Mouse (Mus musculus) G1E (cell line): ENCODE measurements around the gene Msl2. TPM values are rescaled to one million over a fixed set of nuclear protein-coding genes. Genes with fewer than 3 reads are reported as not detected.

Experiments
- ATAC-seq: 2 replicates; pipeline ENCODE4 v1.8.0; 2016; ENCODE audit warnings: mild to moderate bottlenecking; ENCODE audit not compliant: insufficient number of reproducible peaks, poor library complexity, low FRiP score, severe bottlenecking; ENCODE audit errors: extremely low read depth
- DNase-seq: peaks from one replicate; pipeline ENCODE4 v3.0.0; 2012; ENCODE audit warnings: low spot score
- H3K27me3 ChIP-seq: 2 replicates; pipeline ENCODE4 v1.6.1; 2012; ENCODE audit warnings: mild to moderate bottlenecking, low read length, inconsistent platforms; ENCODE audit not compliant: insufficient read depth
- H3K36me3 ChIP-seq: replicated peaks from 2 replicates; pipeline ENCODE3; 2012; ENCODE audit warnings: mild to moderate bottlenecking, inconsistent platforms
- H3K4me1 ChIP-seq: 2 replicates; pipeline ENCODE4 v1.6.1; 2012; ENCODE audit warnings: low read depth, low read length, inconsistent platforms, mixed read lengths; ENCODE audit not compliant: insufficient read depth
- H3K4me3 ChIP-seq: 2 replicates; pipeline ENCODE4 v1.5.1; 2012; ENCODE audit warnings: low read depth, mild to moderate bottlenecking, inconsistent platforms, low read length, moderate library complexity, mixed read lengths
- H3K9me3 ChIP-seq: replicated peaks from 2 replicates; pipeline ENCODE4 v1.6.1; 2012; ENCODE audit warnings: inconsistent platforms
- CTCF ChIP-seq: IDR thresholded peaks from 2 replicates; pipeline ENCODE4 v1.5.1; 2012; ENCODE audit warnings: low read depth, low read length, inconsistent platforms, mixed read lengths
- GATA1 ChIP-seq: IDR thresholded peaks from 2 replicates; pipeline ENCODE4 v1.6.1; 2012; ENCODE audit warnings: borderline replicate concordance, low read length, inconsistent platforms, mixed read lengths
- GATA2 ChIP-seq: IDR thresholded peaks from 2 replicates; pipeline ENCODE4 v1.6.1; 2012; ENCODE audit warnings: low read depth, low read length, inconsistent platforms, borderline replicate concordance
- POLR2AphosphoS5 ChIP-seq: IDR thresholded peaks from 2 replicates; pipeline ENCODE4 v1.6.1; 2012; ENCODE audit warnings: low read depth, low read length, inconsistent platforms; ENCODE audit not compliant: insufficient replicate concordance
- TAL1 ChIP-seq: conservative IDR thresholded peaks from 2 replicates; pipeline ENCODE4 v1.6.1; 2012; ENCODE audit warnings: low read depth, low read length, inconsistent platforms, mixed read lengths
- polyA plus RNA-seq: library from polyadenylated mRNA; stranded (reverse); fragments of >175 nt; gene quantifications from 2 replicates; pipeline ENCODE4 v1.2.3, GENCODE M21; 2012
- total RNA-seq, 2 experiments: library from RNA; stranded (forward) in 1 of 2; stranded (reverse) in 1 of 2; fragments of 200-1000 nt in 1 of 2; fragments of >200 nt in 1 of 2; fragmentation: Nextera tagmentation in 1 of 2; gene quantifications; 2 replicates each; pipeline ENCODE4 v1.2.3; 2014 to 2017

Gene Msl2
- total and polyA plus RNA-seq, 3 experiments, result 21.7 to 111 (median 29.1) TPM

- H3K4me3 ChIP-seq, result no peak overlapping the region
- no peak for DNase-seq
- no peak for ATAC-seq
- no peak for TF ChIP-seq GATA1
- no peak for TF ChIP-seq POLR2AphosphoS5
- no peak for TF ChIP-seq CTCF
- TF ChIP-seq TAL1, result no peak
- no peak for TF ChIP-seq GATA2
- H3K9me3 ChIP-seq, result peaks cover 3% of the 10 kb centered on the region
- no peaks in the 10 kb centered on the region for H3K27me3 ChIP-seq
- peaks cover 35% of the 10 kb centered on the region for H3K4me1 ChIP-seq
- H3K36me3 ChIP-seq, result peaks cover 48% of the 10 kb centered on the region
Measured at GRCm38 (mm10) chr9:101096461-101096860, 22.6 kb downstream of the Msl2 start.

DNA sequence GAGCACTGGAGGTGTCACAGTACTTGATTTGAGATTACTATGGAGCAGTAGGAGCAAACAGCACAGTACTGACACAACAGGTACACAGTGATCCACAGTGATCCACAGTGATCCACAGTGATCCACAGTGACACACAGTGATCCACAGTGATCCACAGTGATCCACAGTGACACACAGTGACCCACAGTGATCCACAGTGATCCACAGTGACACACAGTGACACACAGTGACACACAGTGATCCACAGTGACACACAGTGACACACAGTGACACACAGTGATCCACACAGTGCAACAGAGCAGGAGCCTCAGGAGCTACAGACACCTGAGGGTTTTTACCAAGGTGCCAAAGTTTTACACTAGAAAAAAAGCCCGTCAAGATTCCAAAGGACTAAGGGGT is 23.6 kb downstream of the Msl2 start:
- 0 out of 2 replicates have a peak, but pooled peaks have one; percentile 22 for ATAC-seq
- Histone ChIP-seq H3K27me3 (no peaks in the 10 kb centered on the region), H3K9me3 (peaks cover 3% of the 10 kb centered on the region), H3K4me3 (peak overlapping the region; percentile 2; the same call in 1 of the 2 replicates), H3K4me1 (peaks cover 36% of the 10 kb centered on the region), H3K36me3 (peaks cover 53% of the 10 kb centered on the region)
- TF ChIP-seq CTCF (no peak), POLR2AphosphoS5 (peak; percentile 81; the same call in 1 of the 2 replicates)
- DNase-seq, result no peak

DNA sequence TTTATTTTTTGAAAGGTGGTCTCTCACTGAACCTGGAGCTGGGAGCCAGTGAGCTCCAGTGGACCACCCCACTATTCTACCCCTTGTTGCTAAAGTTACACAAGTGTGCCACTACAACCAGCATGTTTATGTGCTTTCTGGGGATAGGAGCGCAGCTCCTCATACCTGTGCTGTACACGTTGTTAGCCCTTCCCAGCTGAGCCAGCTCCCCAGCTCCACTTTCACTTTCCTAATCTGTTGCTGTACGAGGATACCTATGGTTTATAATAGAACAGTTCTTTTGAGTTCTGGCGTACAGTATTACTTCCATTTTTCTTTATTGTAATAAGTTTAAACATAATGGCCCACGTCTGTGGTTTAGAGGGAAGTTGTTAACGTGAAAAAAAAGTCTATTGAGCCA is 25.5 kb downstream of the Msl2 start:
- H3K9me3 ChIP-seq, result peaks cover 3% of the 10 kb centered on the region
- ATAC-seq (no peak), DNase-seq (no peak)
- no peak overlapping the region for H3K4me3 ChIP-seq
- TF ChIP-seq POLR2AphosphoS5 (no peak), TAL1 (no peak), GATA1 (no peak), CTCF (no peak), GATA2 (no peak)
- peaks cover 51% of the 10 kb centered on the region for H3K36me3 ChIP-seq
- no peaks in the 10 kb centered on the region for H3K27me3 ChIP-seq
- H3K4me1 ChIP-seq, result peaks cover 36% of the 10 kb centered on the region

GRCm38 (mm10) chr9:101100163-101100562 is 26.3 kb downstream of the Msl2 start:
- Histone ChIP-seq H3K9me3 (peaks cover 3% of the 10 kb centered on the region), H3K4me3 (no peak overlapping the region), H3K36me3 (peaks cover 55% of the 10 kb centered on the region), H3K4me1 (peaks cover 36% of the 10 kb centered on the region), H3K27me3 (no peaks in the 10 kb centered on the region)
- peak; percentile 31; the same call in 1 of the 2 replicates for ATAC-seq
- no peak for DNase-seq
- TF ChIP-seq GATA2 (no peak), GATA1 (no peak), TAL1 (no peak), CTCF (no peak), POLR2AphosphoS5 (no peak)

DNA sequence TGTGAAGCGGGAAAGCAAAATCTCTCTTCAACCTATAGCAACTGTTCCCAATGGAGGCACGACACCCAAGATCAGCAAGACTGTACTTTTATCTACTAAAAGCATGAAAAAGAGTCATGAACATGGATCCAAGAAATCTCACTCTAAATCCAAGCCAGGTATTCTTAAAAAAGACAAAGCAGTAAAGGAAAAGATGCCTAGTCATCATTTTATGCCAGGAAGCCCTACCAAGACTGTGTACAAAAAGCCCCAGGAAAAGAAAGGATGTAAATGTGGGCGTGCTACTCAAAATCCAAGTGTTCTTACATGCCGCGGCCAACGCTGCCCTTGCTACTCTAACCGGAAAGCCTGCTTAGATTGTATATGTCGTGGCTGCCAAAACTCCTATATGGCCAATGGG is 27.6 kb downstream of the Msl2 start:
- TF ChIP-seq CTCF, result no peak
- TF ChIP-seq POLR2AphosphoS5, result no peak
- TF ChIP-seq GATA1, result no peak
- no peak for TF ChIP-seq TAL1
- no peak for TF ChIP-seq GATA2
- no peak for DNase-seq
- peaks cover 55% of the 10 kb centered on the region for H3K36me3 ChIP-seq
- peaks cover 36% of the 10 kb centered on the region for H3K4me1 ChIP-seq
- H3K9me3 ChIP-seq, result peaks cover 3% of the 10 kb centered on the region
- no peak overlapping the region for H3K4me3 ChIP-seq
- no peaks in the 10 kb centered on the region for H3K27me3 ChIP-seq
- no peak for ATAC-seq

- TF ChIP-seq GATA2 (no peak), CTCF (no peak), POLR2AphosphoS5 (no peak), GATA1 (no peak), TAL1 (no peak)
- DNase-seq, result no peak
- no peak for ATAC-seq
- Histone ChIP-seq H3K9me3 (peaks cover 3% of the 10 kb centered on the region), H3K27me3 (no peaks in the 10 kb centered on the region), H3K36me3 (peaks cover 54% of the 10 kb centered on the region), H3K4me1 (peaks cover 36% of the 10 kb centered on the region), H3K4me3 (no peak overlapping the region)
Measured at GRCm38 (mm10) chr9:101102288-101102687, 28.4 kb downstream of the Msl2 start.

DNA sequence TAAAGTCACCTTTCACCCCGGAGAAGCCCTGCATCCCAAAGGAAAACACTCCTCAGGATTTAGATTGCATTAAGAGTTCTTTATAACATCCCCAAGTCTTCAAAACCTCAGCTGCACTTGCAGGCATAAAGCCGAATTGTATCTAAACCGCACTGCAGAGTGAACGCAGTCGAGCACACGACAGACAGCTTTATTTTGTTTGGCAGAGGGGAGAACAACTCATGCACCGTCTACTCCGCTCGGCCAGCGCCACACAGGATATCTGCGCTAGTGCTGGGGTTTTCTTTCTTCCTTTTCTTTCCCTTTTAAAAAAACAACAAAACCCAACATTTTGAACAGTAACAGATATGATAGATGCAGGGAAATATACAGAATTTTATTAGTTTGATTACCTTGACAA is 31.0 kb downstream of the Msl2 start:
- DNase-seq (no peak), ATAC-seq (no peak)
- Histone ChIP-seq H3K4me1 (peaks cover 18% of the 10 kb centered on the region; the same call in 1 of the 2 replicates), H3K9me3 (no peaks in the 10 kb centered on the region), H3K4me3 (no peak overlapping the region), H3K36me3 (peaks cover 48% of the 10 kb centered on the region), H3K27me3 (no peaks in the 10 kb centered on the region)
- no peak for TF ChIP-seq GATA1
- no peak for TF ChIP-seq CTCF
- no peak for TF ChIP-seq GATA2
- no peak for TF ChIP-seq POLR2AphosphoS5
- no peak for TF ChIP-seq TAL1
